Mouse (Mus musculus) right cerebral cortex, postnatal 10 days (tissue): Measurements from ENCODE around the gene Aqp5.

ENCODE experiments used
- DNase-seq, 2 experiments: peaks; one replicate each; pipeline ENCODE4 v3.0.0; 2021; ENCODE audit warnings: low spot score in 2 of 2

The Aqp5 gene

DNA sequence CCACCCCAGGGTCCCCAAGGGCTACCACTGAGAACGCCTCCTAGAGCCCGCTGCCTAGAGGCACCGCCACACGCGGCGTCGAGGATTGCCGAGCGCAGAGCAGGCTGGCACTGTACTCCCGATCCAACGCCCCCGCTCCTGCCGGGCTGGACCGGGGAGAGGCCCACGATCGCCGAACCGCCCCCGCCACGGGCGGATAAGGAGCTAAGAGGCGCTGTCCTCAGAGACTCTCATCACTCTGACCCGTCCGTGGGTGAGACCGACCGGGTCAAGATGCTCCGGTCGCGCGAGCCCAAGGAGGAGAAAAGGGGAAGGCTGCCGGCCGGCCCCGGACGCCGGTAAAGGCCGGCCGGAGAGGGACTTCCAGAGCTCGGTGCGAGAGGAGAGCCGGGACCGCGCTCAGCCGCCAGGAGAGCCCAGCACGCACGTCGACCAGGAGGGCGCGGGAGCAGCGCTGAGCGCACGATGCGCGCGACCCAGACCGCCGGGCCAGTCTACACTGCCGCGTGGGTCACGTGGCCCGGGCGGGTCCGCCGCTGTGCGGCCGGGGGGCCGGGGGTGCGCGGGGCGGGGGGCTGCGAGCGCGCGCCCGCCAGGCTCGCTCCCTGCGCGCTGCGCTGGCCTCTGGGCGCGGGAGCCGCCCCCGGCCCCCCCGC, at the start of gene Aqp5:
Gene Aqp5 (plus strand): TSS at position 354 of the 656 bp plus-strand sequence.
- peak in 1 of 2 experiments; percentile 22 for DNase-seq

DNA sequence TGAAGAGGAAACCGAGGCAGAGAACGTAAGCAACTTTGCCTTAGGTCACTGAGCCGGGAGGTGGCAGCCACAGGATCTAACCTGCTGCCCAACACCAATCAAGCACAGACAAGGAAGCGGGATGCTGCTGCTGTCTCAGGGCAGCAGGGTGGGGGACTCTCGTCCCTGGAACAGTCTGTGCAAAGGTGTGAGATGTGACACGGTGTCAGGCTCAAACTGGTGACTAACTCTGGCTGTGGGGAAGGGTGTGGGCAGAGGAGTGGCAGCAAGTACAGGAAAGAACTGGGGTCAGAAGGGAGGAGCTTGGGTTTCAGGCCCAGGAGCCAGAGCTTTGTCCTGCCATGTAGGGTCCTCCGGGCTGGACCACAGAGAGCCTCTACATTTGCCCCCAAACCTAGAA, 46.5 kb upstream of the Aqp5 start:
- DNase-seq = no peak

DNA sequence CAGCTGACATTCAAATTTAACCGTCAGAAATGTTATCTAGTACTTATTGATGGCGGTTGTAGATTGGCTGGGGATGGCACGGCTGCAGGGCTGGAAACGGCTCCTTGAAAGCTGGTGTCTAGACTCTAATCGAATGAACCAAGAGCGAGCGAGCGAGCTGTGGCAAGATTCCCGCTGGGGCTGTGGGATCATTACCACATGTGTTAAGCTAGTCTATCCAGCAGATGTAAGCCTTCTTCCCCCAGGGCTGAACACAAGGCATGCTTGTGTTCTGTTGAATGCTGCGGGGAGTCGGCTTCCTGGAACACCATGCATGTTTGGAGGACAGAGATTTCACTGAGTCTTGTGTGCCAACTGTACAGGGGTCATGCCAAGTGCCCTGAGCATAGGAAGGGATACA, 44.0 kb upstream of the Aqp5 start:
- peak; percentile 35 to 43 for DNase-seq

DNA sequence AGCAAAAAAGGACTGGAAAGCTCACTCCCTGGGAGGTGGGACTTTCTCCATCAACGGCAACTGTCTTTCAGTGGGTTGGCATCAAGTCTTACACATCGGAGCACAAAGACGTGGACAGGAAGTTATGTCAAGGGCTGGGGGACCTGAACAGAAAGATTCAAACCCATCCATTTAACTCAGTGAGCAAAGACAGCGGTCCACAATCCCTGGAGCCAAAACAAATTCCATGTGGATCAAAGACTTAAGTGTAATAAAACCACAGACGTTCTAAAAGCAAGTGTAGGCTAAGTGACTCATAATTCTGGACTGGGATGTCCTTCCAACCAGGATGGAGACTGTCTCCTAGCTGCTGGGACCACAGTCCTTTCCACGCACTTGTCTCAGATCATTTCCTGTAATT, 42.9 kb upstream of the Aqp5 start:
- DNase-seq = no peak

- DNase-seq = no peak
These were observed 40.7 kb upstream of the Aqp5 start for GRCm38 (mm10) chr15:99549901-99550300.

- no peak for DNase-seq
These were observed 36.8 kb upstream of the Aqp5 start for GRCm38 (mm10) chr15:99553767-99554166.

GRCm38 (mm10) chr15:99558947-99559346, 31.6 kb upstream of the Aqp5 start:
- no peak for DNase-seq

GRCm38 (mm10) chr15:99560246-99560645, 30.3 kb upstream of the Aqp5 start:
- no peak for DNase-seq

DNA sequence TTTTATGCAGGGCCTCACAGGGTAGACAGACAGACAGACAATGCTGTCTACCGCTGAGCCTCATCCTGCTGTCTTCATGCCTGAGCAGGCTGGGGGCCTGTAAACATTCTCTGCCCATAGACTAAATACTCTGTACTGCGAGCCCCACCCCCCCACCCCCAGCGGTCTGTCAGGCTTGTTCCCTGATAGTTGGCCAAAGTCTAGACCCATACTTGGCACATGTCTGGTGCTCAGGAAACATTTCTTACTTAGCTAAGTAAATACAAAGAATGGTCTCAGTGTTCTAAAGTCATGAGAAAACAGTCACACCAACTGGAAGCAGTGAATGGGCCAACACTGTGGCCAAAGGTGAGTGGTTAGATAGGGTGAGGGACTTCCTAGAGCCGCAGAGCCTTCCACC, 23.2 kb upstream of the Aqp5 start:
- no peak for DNase-seq

DNA sequence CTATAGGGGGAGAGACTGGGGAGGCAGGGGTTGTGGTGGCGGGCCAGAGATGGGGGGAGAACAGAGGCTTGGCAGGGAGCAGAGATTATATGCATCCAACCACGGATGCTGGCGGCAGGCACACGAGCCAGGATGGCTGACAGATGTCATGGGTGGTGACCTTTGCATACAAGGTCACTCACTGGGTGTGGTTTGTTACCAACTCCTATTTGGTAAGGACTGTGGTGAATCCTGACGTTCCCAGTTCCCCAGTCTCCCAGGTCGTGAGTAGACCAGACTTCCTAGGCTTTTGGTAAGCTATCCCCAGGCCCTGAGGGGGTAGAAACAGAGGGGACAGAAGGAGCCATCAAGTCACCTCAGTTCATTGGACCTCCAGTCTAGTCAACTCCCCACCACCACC, 21.9 kb upstream of the Aqp5 start:
- DNase-seq = no peak

DNA sequence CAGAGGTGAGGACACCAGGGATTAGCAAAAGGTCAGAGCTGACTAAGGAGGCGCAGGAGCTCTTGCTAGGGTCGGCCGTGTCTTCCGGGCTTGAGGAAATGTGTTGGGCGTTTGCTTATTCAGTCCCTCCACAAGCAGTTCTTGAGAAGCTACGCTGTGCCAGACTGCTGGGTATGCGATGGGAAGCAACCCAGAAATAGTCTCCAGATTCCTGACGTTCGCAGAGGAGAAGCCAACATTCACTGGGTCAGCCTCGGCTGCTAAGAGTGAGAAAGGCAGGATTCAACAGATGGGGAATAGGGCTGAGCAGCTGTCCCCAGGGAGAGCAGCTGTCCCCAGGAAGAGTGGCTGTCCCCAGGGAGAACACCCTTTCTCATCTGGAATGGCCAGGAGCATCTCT, 21.5 kb upstream of the Aqp5 start:
- peak; percentile 57 to 70 for DNase-seq

DNA sequence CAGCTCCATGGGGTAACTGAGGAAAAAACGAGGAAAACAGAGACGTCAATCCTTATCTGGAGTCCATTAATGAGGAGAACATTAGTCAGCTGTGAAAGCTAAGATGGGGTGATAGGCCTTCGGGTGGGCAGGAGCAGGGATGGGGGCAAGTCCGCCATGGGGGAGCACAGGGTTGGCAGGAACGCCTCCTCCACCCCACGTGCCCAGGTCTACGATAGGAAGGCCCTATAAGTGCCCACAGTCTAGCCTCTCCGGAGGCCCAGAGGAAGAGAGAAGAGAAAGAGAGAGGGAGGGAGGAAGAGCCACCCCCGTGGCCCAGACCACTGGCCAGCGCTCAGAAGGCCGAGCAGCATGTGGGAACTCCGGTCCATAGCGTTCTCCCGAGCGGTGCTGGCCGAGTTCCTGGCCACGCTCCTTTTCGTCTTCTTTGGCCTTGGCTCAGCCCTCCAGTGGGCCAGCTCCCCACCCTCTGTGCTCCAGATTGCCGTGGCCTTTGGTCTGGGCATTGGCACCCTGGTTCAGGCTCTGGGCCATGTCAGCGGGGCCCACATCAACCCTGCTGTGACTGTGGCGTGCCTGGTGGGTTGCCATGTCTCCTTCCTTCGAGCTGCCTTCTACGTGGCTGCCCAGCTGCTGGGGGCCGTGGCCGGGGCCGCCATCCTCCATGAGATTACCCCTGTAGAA, 11.6 kb upstream of the Aqp5 start, which contains the start of gene Aqp2:
Gene Aqp2 (plus strand): TSS at position 254 of the 684 bp plus-strand sequence.
- peak in 1 of 2 experiments; percentile 40 for DNase-seq

- DNase-seq = no peak
These were observed 6.9 kb upstream of the Aqp5 start for GRCm38 (mm10) chr15:99583463-99584344.

GRCm38 (mm10) chr15:99584407-99585202, 6.0 kb upstream of the Aqp5 start:
- peak in 1 of 2 experiments; percentile 17 for DNase-seq

GRCm38 (mm10) chr15:99585741-99586140, 4.8 kb upstream of the Aqp5 start:
- DNase-seq = peak in 1 of 2 experiments; percentile 18

DNA sequence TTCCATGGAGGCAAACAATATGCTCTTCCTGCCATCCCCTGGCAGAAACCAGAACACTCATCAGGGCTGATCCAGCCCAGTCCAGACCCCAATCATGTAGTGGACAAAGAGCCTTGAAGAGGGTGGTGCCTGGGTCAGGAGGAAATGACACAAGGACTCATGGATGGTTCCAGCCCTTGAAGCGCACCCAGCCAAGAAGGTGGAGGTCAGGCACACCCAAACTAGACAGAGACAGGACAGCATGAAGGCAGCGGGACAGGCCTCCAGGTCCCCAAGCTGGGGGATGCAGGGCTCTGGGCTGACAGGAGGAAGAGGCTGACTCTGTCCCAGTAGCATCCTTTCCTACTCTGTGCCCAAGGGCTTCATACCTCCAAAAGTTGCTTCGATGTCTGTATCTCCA, 4.1 kb upstream of the Aqp5 start:
- peak in 1 of 2 experiments; percentile 19 for DNase-seq

DNA sequence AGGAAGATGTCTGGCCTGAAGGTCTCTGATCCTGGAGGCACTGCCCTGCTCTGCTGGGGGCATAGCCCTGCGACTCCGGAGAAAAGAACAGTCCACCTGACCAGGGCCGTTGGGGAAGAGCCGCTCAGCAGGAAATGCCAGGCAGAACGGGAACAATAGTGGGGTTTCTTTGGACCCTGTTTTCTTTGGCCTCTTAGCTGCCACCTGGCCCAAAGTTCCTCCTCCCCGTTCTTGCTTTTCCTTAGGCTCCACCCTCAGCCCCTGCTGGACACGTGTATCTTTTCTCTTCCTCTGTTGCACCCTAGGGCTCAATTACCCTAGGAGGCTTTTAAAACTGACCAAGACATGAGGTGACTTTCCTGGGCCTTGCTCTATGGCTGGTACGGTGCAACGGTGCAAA, 1.3 kb upstream of the Aqp5 start:
- DNase-seq = no peak

DNA sequence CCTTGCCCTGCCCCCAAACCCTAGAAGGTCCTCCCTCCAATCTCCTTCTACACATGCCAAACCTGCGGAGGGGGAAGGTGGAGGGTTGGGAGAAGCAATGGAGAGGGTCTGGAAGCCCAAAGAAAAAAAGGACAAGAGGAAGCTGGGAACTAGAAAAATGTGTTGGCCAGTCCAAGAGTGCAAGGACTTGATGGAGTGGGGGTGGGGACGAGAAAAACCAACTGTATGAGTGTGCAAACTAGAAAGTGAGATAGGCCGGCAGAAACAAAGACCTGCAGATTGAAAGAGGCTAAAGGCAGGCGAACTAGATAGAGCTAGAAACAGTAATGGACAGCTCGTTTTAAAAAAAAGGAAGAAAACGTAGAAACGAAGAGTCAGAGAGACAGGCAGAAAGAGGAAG, 878 bp upstream of the Aqp5 start:
- DNase-seq = no peak

DNA sequence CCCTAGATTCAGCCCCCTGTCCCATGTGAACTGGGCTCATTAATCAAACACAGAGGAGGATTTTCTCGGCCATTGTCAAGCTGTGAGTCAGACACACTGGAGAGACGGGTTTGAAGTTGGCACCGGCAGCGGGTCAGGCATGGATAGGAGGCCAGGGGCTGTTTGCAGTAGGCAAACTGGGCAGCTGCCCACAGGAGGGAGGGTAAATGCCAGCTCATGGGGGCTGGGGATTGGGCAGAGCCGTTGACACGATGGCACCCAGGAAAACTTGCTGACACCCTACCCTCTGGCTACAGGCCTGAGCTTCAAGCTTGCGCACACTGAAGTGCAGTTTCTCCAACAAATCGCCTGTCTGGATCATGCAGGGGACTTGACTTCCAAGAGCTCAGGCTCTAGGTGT, 1.6 kb downstream of the Aqp5 start:
- DNase-seq = peak in 1 of 2 experiments; percentile 26

- peak in 1 of 2 experiments; percentile 27 for DNase-seq
These were observed 2.3 kb downstream of the Aqp5 start for GRCm38 (mm10) chr15:99592877-99593276.

- DNase-seq = peak in 1 of 2 experiments; percentile 25
These were observed 4.4 kb downstream of the Aqp5 start for GRCm38 (mm10) chr15:99594951-99595350.
